Mouse (Mus musculus) ES-Bruce4 (cell line): ENCODE data around the gene Xrcc1.

Experiments used
- CTCF ChIP-seq: IDR thresholded peaks from one replicate; pipeline ENCODE4 v1.8.1; 2011; ENCODE audit warnings: low read depth, low read length
- EP300 ChIP-seq: IDR thresholded peaks from 2 replicates; pipeline ENCODE4 v1.6.1; 2011; ENCODE audit warnings: low read depth, low read length; ENCODE audit not compliant: insufficient read depth

- TF ChIP-seq CTCF: no peak
- TF ChIP-seq EP300: no peak
Observed at GRCm38 (mm10) chr7:24522805-24523204, 23.3 kb upstream of the Xrcc1 start.
